Mouse (Mus musculus) heart, embryonic 14.5 days (tissue): ENCODE results near the gene Trim80. TPM values are rescaled to one million over a fixed set of nuclear protein-coding genes. Genes with fewer than 3 reads are reported as not detected.
"Not testable (repeated sequence)": the region's sequence is repeated elsewhere in the genome, so short reads cannot be mapped to it uniquely, and the experiment has no call there.

Source experiments
- ATAC-seq: fragments of 200-750 bp; cut with Nextera tagmentation; 2 replicates; pipeline ENCODE4 v1.8.0; 2017; ENCODE audit warnings: low read depth, moderate TSS enrichment; ENCODE audit not compliant: insufficient number of reproducible peaks, insufficient read depth, low FRiP score
- H3K27ac ChIP-seq, 2 experiments: fragments of 200-500 bp in 1 of 2; fragments of 300-500 bp in 1 of 2; sonication (generic) in 1 of 2; replicated peaks in 1 of 2; 2 replicates each; pipeline ENCODE4 v1.5.1; 2012 to 2014; ENCODE audit warnings: low read depth in 2 of 2, low read length in 2 of 2, control low read depth in 1 of 2, mild to moderate bottlenecking in 1 of 2, mixed read lengths in 1 of 2; ENCODE audit not compliant: control insufficient read depth in 1 of 2, insufficient read depth in 1 of 2
- H3K27me3 ChIP-seq: fragments of 300-500 bp; sonication (generic); 2 replicates; pipeline ENCODE4 v1.6.1; 2014; ENCODE audit warnings: mild to moderate bottlenecking, low read length, control low read depth; ENCODE audit not compliant: control insufficient read depth, insufficient read depth
- H3K36me3 ChIP-seq: fragments of 300-500 bp; sonication (generic); 2 replicates; pipeline ENCODE4 v1.6.1; 2014; ENCODE audit warnings: mild to moderate bottlenecking, control low read depth, low read length, mixed read lengths; ENCODE audit not compliant: control insufficient read depth, insufficient read depth
- H3K4me1 ChIP-seq, 2 experiments: fragments of 200-500 bp in 1 of 2; fragments of 300-500 bp in 1 of 2; sonication (generic) in 1 of 2; 2 replicates each; pipeline ENCODE4 v1.6.1; 2012 to 2014; ENCODE audit warnings: low read length in 2 of 2, control low read depth in 1 of 2, mixed read lengths in 1 of 2; ENCODE audit not compliant: control insufficient read depth in 2 of 2, insufficient read depth in 2 of 2
- H3K4me2 ChIP-seq: fragments of 300-500 bp; sonication (generic); 2 replicates; pipeline ENCODE4 v1.6.1; 2014; ENCODE audit warnings: mild to moderate bottlenecking, low read length
- H3K4me3 ChIP-seq, 2 experiments: fragments of 200-500 bp in 1 of 2; fragments of 300-500 bp in 1 of 2; sonication (generic) in 1 of 2; 2 replicates each; pipeline ENCODE4 v1.5.1; 2012 to 2014; ENCODE audit warnings: low read length in 2 of 2, mild to moderate bottlenecking in 2 of 2, control low read depth in 1 of 2, low read depth in 1 of 2, moderate library complexity in 1 of 2; ENCODE audit not compliant: control insufficient read depth in 1 of 2, insufficient read depth in 1 of 2
- H3K9ac ChIP-seq: fragments of 300-500 bp; sonication (generic); 2 replicates; pipeline ENCODE4 v1.6.1; 2014; ENCODE audit warnings: mild to moderate bottlenecking, low read length
- H3K9me3 ChIP-seq: fragments of 300-500 bp; sonication (generic); 2 replicates; pipeline ENCODE4 v1.6.1; 2016; ENCODE audit warnings: low read length, control low read depth; ENCODE audit not compliant: control insufficient read depth
- WGBS: fragments of 180-500 bp; shearing (Covaris S2); extraction: QIAGEN DNeasy Blood & Tissue Kit; methylation state at CpG from one replicate; pipeline ENCODE4 v1.1.7; 2014; 5-methylcytosine and 5-hydroxymethylcytosine counted together
- polyA plus RNA-seq: library from polyadenylated mRNA; unstranded; fragments of >200 nt; fragmentation: Nextera tagmentation; extraction: Ambion mirVana; gene quantifications from 2 replicates; pipeline ENCODE4 v1.2.1, GENCODE M21; 2014

The Trim80 gene
- polyA plus RNA-seq, 1 experiment from 2014 or later, result 0.14 TPM

DNA sequence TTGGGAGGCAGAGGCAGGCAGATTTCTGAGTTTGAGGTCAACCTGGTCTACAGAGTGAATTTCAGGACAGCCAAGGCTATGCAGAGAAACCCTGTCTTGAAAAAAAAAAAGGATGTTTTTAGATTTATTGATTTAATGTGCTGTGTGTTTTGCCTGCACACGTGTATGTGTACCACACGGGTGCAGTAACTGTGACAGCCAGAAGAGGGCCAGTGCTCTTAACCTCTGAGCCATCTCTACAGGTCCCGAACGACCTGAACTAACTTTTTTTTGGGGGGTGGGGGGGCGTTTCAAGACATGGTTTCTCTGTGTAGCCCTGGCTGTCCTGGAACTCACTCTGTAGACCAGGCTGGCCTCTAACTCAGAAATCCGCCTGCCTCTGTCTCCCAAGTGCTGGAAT is 14.5 kb downstream of the Trim80 start:
- not testable (repeated sequence) for H3K27ac ChIP-seq, H3K4me3 ChIP-seq, ATAC-seq, H3K9ac ChIP-seq, H3K9me3 ChIP-seq, H3K36me3 ChIP-seq, H3K27me3 ChIP-seq, H3K4me2 ChIP-seq
- WGBS, result 85% methylated on average over 6 of the region's 6 CpGs
- peaks cover 12 to 14% of the 10 kb centered on the region in 2 experiments for H3K4me1 ChIP-seq

DNA sequence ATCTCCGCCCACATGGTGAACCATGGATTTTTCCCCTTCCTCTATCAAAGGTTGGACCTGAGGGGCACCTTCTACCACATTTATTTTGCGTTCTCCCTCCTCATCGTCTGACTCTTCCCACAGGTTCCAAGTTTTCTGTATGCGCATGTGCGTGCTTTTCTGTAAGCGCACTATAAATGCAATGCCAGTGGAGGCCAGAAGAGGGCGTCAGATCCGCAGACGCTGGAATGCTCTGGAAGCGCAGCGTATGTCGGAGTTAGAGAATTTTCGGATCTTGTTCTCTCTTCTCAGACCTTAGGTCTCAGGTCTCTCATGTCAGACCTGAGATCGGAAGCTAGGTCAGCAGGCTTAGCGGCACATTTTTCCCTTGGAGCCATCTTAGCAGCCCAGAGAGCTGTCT is 15.3 kb downstream of the Trim80 start:
- 87% methylated on average over 15 of the region's 15 CpGs for WGBS
- H3K9ac ChIP-seq, result no peak overlapping the region

DNA sequence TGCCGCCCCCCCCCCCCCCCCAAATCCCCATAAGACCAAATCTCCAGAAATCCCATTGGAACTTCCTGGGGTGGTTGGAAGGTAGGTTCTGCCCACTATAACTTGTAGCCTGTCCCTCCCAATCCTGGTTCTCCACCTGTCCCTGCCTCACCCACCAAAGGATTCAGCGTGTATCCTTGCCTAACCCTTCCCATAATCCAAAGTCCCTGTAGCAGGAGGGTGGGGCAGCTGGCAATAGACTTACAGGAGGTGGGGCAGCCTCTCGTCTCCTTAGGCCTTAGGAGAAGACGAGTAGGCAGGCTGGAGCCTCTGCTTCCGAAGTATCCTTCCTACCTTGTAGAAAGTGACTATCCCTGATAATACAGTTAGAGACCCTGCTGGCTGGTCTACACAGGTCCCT is 15.8 kb downstream of the Trim80 start:
- H3K27ac ChIP-seq, result no peak overlapping the region
- H3K27me3 ChIP-seq, result no peaks in the 10 kb centered on the region
- H3K4me2 ChIP-seq, result no peak overlapping the region
- no peak for ATAC-seq
- no peak overlapping the region for H3K4me3 ChIP-seq
- peaks cover 12 to 14% of the 10 kb centered on the region in 2 experiments for H3K4me1 ChIP-seq
- 88% methylated on average over 5 of the region's 5 CpGs for WGBS
- no peaks in the 10 kb centered on the region for H3K36me3 ChIP-seq
- H3K9ac ChIP-seq, result no peak overlapping the region
- no peaks in the 10 kb centered on the region for H3K9me3 ChIP-seq

More for the DNA sequence above, 15.3 kb downstream of the Trim80 start:
- Histone ChIP-seq H3K4me1 (peaks cover 12 to 14% of the 10 kb centered on the region in 2 experiments), H3K27ac (no peak overlapping the region), H3K4me3 (no peak overlapping the region), H3K36me3 (no peaks in the 10 kb centered on the region), H3K27me3 (no peaks in the 10 kb centered on the region), H3K4me2 (no peak overlapping the region), H3K9me3 (no peaks in the 10 kb centered on the region)
- no peak for ATAC-seq

DNA sequence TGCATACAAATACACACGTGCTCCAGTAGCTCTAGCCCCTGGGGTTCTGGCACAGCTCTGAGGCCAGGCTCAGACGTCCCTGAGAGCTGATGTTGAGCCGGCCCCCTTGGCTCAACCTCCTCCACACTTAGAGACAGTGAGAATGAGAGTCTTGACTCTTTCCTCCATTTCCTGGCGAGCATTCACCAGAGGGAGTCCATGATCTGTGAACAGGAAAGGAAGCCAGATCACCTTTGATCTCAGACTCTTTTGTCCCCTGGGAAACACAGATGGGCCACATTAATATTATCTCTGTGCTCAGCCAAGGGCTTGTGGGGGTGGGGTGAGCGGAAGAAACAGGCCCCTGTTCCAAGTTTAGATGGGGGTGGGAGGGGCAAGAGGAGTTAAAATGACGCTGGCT is 17.1 kb downstream of the Trim80 start:
- Histone ChIP-seq H3K27me3 (no peaks in the 10 kb centered on the region), H3K9ac (no peak overlapping the region), H3K27ac (peak overlapping the region in 1 of 2 experiments; percentile 8; a peak in 1 of 4 replicates), H3K9me3 (no peaks in the 10 kb centered on the region), H3K4me1 (peaks cover 12 to 14% of the 10 kb centered on the region in 2 experiments), H3K36me3 (no peaks in the 10 kb centered on the region), H3K4me3 (no peak overlapping the region), H3K4me2 (no peak overlapping the region)
- 24% methylated on average over 6 of the region's 6 CpGs for WGBS
- ATAC-seq, result no peak

DNA sequence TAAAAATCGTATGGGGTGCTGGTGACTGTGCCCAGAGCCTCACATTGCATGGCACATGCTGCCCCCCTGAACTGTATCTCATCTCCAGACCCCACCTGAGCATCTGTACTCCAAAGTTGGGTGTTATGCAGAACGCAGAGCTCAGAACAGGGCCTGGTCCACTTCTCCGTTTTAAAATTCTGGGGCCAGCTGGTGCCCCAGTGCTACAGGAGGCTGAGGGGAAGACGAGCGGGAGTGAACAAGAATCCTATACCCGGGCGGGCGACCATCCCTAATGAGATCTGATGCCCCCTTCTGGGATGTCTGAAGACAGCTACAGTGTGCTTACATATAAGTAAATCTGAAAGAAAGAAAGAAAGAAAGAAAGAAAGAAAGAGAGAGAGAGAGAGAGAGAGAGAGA is 20.6 kb downstream of the Trim80 start:
- Histone ChIP-seq H3K27me3 (no peaks in the 10 kb centered on the region), H3K4me2 (no peak overlapping the region), H3K36me3 (no peaks in the 10 kb centered on the region), H3K4me1 (peaks cover 13% of the 10 kb centered on the region in 2 experiments), H3K27ac (no peak overlapping the region), H3K9ac (no peak overlapping the region), H3K4me3 (no peak overlapping the region), H3K9me3 (no peaks in the 10 kb centered on the region)
- ATAC-seq, result no peak
- 25% methylated on average over 8 of the region's 8 CpGs for WGBS

DNA sequence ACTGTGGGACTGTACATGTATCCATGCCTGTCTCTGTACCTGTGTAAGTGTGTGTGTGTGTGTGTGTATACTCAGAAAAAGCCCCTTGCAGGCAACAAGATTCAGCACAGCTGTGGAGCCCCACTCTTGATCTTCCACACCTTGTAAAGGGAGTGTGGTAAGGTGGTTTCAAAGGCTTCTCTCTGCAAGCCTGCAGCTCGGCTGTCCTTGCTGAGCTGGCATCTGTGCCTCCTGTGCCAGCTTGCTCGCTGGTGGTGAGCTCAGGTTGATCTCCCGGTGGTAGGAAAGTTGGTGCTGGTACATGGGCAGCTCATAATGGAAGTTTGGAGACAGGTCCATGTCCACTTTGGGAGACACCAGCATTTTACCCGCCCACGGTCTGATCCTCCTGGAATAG is 21.5 kb downstream of the Trim80 start:
- Histone ChIP-seq H3K27ac (no peak overlapping the region), H3K36me3 (no peaks in the 10 kb centered on the region), H3K4me1 (peaks cover 13% of the 10 kb centered on the region in 2 experiments), H3K4me3 (no peak overlapping the region), H3K9ac (no peak overlapping the region), H3K9me3 (no peaks in the 10 kb centered on the region), H3K27me3 (no peaks in the 10 kb centered on the region), H3K4me2 (no peak overlapping the region)
- 69% methylated on average over 5 of the region's 5 CpGs for WGBS
- ATAC-seq, result no peak

DNA sequence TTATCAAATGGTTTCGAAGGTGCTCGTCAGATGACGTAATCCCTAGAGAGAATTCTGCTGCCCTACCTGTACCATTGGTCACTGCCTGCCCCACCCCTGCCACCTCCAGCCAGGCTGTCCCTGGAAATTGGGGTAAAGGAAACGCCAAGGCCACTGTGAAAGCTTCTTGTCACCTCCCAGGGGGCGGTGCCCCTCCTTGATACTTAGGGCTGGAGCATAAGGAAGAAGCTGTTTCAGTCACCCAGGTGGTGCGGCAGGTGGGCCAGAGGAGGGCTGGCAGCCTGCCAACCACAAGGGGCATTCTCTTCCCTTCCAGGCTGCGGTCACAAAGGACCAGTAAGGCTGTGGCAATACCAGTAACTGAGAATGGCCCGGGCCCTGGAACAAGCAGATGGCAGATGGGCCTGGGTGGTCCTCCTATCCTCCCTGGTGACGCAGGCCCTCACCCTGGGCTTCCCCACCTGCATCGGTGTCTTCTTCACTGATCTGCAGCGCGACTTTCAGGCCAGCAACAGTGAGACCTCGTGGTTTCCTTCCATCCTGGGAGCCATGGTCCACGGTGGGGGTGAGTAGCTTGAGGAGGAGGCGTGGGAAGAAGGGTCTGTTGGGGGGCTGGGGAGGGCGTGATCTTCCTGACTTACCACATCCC is 22.0 kb downstream of the Trim80 start, which contains the start of gene Slc16a5:
Gene Slc16a5 (plus strand): TSS at position 232 of the 649 bp plus-strand sequence.
- no peak within 1 kb of the TSS for H3K27ac ChIP-seq
- ATAC-seq, result no peak
- no peaks in the 10 kb centered on the region for H3K27me3 ChIP-seq
- H3K4me2 ChIP-seq, result no peak within 1 kb of the TSS
- H3K9me3 ChIP-seq, result no peaks in the 10 kb centered on the region
- no peak within 1 kb of the TSS for H3K9ac ChIP-seq
- WGBS, result 77% methylated on average over 16 of the region's 16 CpGs
- no peak within 1 kb of the TSS for H3K4me3 ChIP-seq
- no peaks in the 10 kb centered on the region for H3K36me3 ChIP-seq
- peaks cover 9 to 10% of the 10 kb centered on the region in 2 experiments for H3K4me1 ChIP-seq

DNA sequence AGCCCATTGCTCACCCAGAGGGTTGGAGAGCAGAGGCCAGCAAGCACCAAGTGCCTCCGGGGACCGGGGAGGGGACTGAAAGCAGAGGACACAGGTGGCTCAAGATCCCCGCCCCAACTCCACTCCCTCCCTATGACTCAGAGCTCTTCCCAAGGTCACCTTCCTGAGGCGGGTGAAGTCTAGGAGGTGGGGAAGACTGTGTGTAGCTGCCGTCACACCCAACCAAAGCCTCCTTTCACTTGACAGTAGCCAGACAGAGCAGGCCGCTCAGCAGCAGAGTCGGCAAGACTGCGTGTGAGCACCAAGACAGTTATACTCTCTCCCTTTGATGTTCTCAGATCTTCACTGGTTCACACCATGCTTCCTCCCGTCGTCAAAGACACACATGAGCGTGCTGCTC is 23.1 kb downstream of the Trim80 start:
- Histone ChIP-seq H3K27me3 (no peaks in the 10 kb centered on the region), H3K36me3 (no peaks in the 10 kb centered on the region), H3K9me3 (no peaks in the 10 kb centered on the region), H3K9ac (no peak overlapping the region), H3K27ac (0 out of 4 replicates have a peak overlapping the region, but pooled peaks of 1 of the 2 experiments have one; percentile 1), H3K4me1 (peaks cover 6% of the 10 kb centered on the region in 2 experiments; a peak in 3 of 4 replicates), H3K4me3 (no peak overlapping the region), H3K4me2 (no peak overlapping the region)
- 43% methylated on average over 11 of the region's 11 CpGs for WGBS
- no peak for ATAC-seq
